Mouse (Mus musculus) stomach, postnatal 0 days (tissue): ENCODE results near the gene Rest.

Experiments
- CTCF ChIP-seq: IDR thresholded peaks from 2 replicates; pipeline ENCODE4 v1.5.1; 2016; ENCODE audit warnings: antibody characterized with exemption, low read depth, mild to moderate bottlenecking, moderate library complexity
- EP300 ChIP-seq: optimal IDR thresholded peaks from 2 replicates; pipeline ENCODE3; 2016; ENCODE audit warnings: antibody characterized with exemption

GRCm38 (mm10) chr5:77245787-77246671 is 19.3 kb upstream of the Rest start:
- TF ChIP-seq CTCF: no peak
- TF ChIP-seq EP300: no peak
